Mouse (Mus musculus): ENCODE data around the gene Abhd13. TPM values are rescaled to one million over a fixed set of nuclear protein-coding genes. Genes with fewer than 3 reads are reported as not detected.

Abhd13 gene
- polyA plus RNA-seq, 1 experiment from 2014 or later = 5.2 TPM

- Histone ChIP-seq H3K4me3 (ENCODE audit: low read depth, low read length) (no peak overlapping the region), H3K27me3 (ENCODE audit: insufficient read depth, low read length) (no peaks in the 10 kb centered on the region), H3K4me2 (ENCODE audit: low read depth, low read length) (no peak overlapping the region), H3K27ac (ENCODE audit: low read depth) (no peak overlapping the region), H3K36me3 (replicated peaks; ENCODE audit: insufficient read depth, low read length) (no peaks in the 10 kb centered on the region), H3K9me3 (ENCODE audit: low read length) (no peaks in the 10 kb centered on the region), H3K4me1 (ENCODE audit: insufficient read depth) (no peaks in the 10 kb centered on the region), H3K9ac (replicated peaks) (no peak overlapping the region)
- 56% methylated on average over 10 of the region's 10 CpGs for WGBS (ENCODE audit: insufficient replicate concordance)
- TF ChIP-seq CTCF (IDR thresholded peaks at IDR 0.05; ENCODE audit: low read depth) (no peak), EP300 (IDR thresholded peaks at IDR 0.05; ENCODE audit: low read depth) (no peak)
- ATAC-seq (no peak), DNase-seq (no peak)
Measured at GRCm38 (mm10) chr8:9949134-9949890, 28.2 kb upstream of the Abhd13 start.

GRCm38 (mm10) chr8:9958338-9958737 lies 19.2 kb upstream of the Abhd13 start:
- no peak overlapping the region for H3K4me3 ChIP-seq (ENCODE audit: low read depth, low read length)
- DNase-seq = no peak
- H3K9me3 ChIP-seq (ENCODE audit: low read length) = no peaks in the 10 kb centered on the region
- H3K36me3 ChIP-seq (replicated peaks; ENCODE audit: insufficient read depth, low read length) = no peaks in the 10 kb centered on the region
- no peak for TF ChIP-seq EP300 (IDR thresholded peaks at IDR 0.05; ENCODE audit: low read depth)
- TF ChIP-seq CTCF (IDR thresholded peaks at IDR 0.05; ENCODE audit: low read depth) = no peak
- no peak overlapping the region for H3K27ac ChIP-seq (ENCODE audit: low read depth)
- H3K4me1 ChIP-seq (ENCODE audit: insufficient read depth) = no peaks in the 10 kb centered on the region
- WGBS (ENCODE audit: insufficient replicate concordance) = 55% methylated on average over 4 of the region's 4 CpGs
- no peaks in the 10 kb centered on the region for H3K27me3 ChIP-seq (ENCODE audit: insufficient read depth, low read length)
- H3K9ac ChIP-seq (replicated peaks) = no peak overlapping the region
- H3K4me2 ChIP-seq (ENCODE audit: low read depth, low read length) = no peak overlapping the region
- no peak for ATAC-seq

- no peak overlapping the region for H3K27ac ChIP-seq (ENCODE audit: low read depth)
- no peaks in the 10 kb centered on the region for H3K9me3 ChIP-seq (ENCODE audit: low read length)
- H3K27me3 ChIP-seq (ENCODE audit: insufficient read depth, low read length) = no peaks in the 10 kb centered on the region
- no peak for ATAC-seq
- no peak overlapping the region for H3K4me3 ChIP-seq (ENCODE audit: low read depth, low read length)
- H3K4me1 ChIP-seq (ENCODE audit: insufficient read depth) = no peaks in the 10 kb centered on the region
- DNase-seq = no peak
- H3K4me2 ChIP-seq (ENCODE audit: low read depth, low read length) = no peak overlapping the region
- 79% methylated on average over 2 of the region's 2 CpGs for WGBS (ENCODE audit: insufficient replicate concordance)
- TF ChIP-seq EP300 (IDR thresholded peaks at IDR 0.05; ENCODE audit: low read depth) (no peak), CTCF (IDR thresholded peaks at IDR 0.05; ENCODE audit: low read depth) (no peak)
- no peaks in the 10 kb centered on the region for H3K36me3 ChIP-seq (replicated peaks; ENCODE audit: insufficient read depth, low read length)
- H3K9ac ChIP-seq (replicated peaks) = no peak overlapping the region
Measured at GRCm38 (mm10) chr8:9959919-9960318, 17.6 kb upstream of the Abhd13 start.

GRCm38 (mm10) chr8:9971866-9972265 lies 5.6 kb upstream of the Abhd13 start:
- H3K36me3 ChIP-seq (replicated peaks; ENCODE audit: insufficient read depth, low read length) = peaks cover 16% of the 10 kb centered on the region
- no peaks in the 10 kb centered on the region for H3K9me3 ChIP-seq (ENCODE audit: low read length)
- TF ChIP-seq EP300 (IDR thresholded peaks at IDR 0.05; ENCODE audit: low read depth) (no peak), CTCF (IDR thresholded peaks at IDR 0.05; ENCODE audit: low read depth) (no peak)
- H3K27me3 ChIP-seq (ENCODE audit: insufficient read depth, low read length) = no peaks in the 10 kb centered on the region
- H3K27ac ChIP-seq (ENCODE audit: low read depth) = no peak overlapping the region
- no peak overlapping the region for H3K4me3 ChIP-seq (ENCODE audit: low read depth, low read length)
- H3K4me2 ChIP-seq (ENCODE audit: low read depth, low read length) = no peak overlapping the region
- DNase-seq (no peak), ATAC-seq (no peak)
- no peak overlapping the region for H3K9ac ChIP-seq (replicated peaks)
- no peaks in the 10 kb centered on the region for H3K4me1 ChIP-seq (ENCODE audit: insufficient read depth)
- 84% methylated on average over 9 of the region's 9 CpGs for WGBS (ENCODE audit: insufficient replicate concordance)

GRCm38 (mm10) chr8:9975276-9975675 lies 2.2 kb upstream of the Abhd13 start:
- DNase-seq (no peak), ATAC-seq (no peak)
- WGBS (ENCODE audit: insufficient replicate concordance) = 28% methylated on average over 5 of the region's 5 CpGs
- H3K27ac ChIP-seq (ENCODE audit: low read depth) = peak overlapping the region; percentile 59; the same call in 1 of the 2 replicates
- H3K9ac ChIP-seq (replicated peaks) = peak overlapping the region; percentile 70
- H3K4me3 ChIP-seq (ENCODE audit: low read depth, low read length) = peak overlapping the region; percentile 71
- H3K9me3 ChIP-seq (ENCODE audit: low read length) = no peaks in the 10 kb centered on the region
- no peaks in the 10 kb centered on the region for H3K27me3 ChIP-seq (ENCODE audit: insufficient read depth, low read length)
- TF ChIP-seq EP300 (IDR thresholded peaks at IDR 0.05; ENCODE audit: low read depth) (peak; percentile 27; the same call in 1 of the 2 replicates), CTCF (IDR thresholded peaks at IDR 0.05; ENCODE audit: low read depth) (no peak)
- peak overlapping the region; percentile 91 for H3K4me2 ChIP-seq (ENCODE audit: low read depth, low read length)
- peaks cover 17% of the 10 kb centered on the region for H3K4me1 ChIP-seq (ENCODE audit: insufficient read depth)
- H3K36me3 ChIP-seq (replicated peaks; ENCODE audit: insufficient read depth, low read length) = peaks cover 16% of the 10 kb centered on the region

- DNase-seq (peak; percentile 99), ATAC-seq (peak; percentile 91)
- Histone ChIP-seq H3K27ac (ENCODE audit: low read depth) (peak overlapping the region; percentile 59), H3K9me3 (ENCODE audit: low read length) (no peaks in the 10 kb centered on the region), H3K27me3 (ENCODE audit: insufficient read depth, low read length) (no peaks in the 10 kb centered on the region), H3K4me2 (ENCODE audit: low read depth, low read length) (peak overlapping the region; percentile 91), H3K9ac (replicated peaks) (peak overlapping the region; percentile 70), H3K4me1 (ENCODE audit: insufficient read depth) (peaks cover 17% of the 10 kb centered on the region), H3K4me3 (ENCODE audit: low read depth, low read length) (peak overlapping the region; percentile 71), H3K36me3 (replicated peaks; ENCODE audit: insufficient read depth, low read length) (peaks cover 16% of the 10 kb centered on the region)
- under 1% methylated on average over 46 of the region's 47 CpGs for WGBS (ENCODE audit: insufficient replicate concordance)
- TF ChIP-seq EP300 (IDR thresholded peaks at IDR 0.05; ENCODE audit: low read depth) (no peak), CTCF (IDR thresholded peaks at IDR 0.05; ENCODE audit: low read depth) (peak; percentile 84)
Measured at GRCm38 (mm10) chr8:9975898-9976611, 1.5 kb upstream of the Abhd13 start.

Measured in liver, postnatal 0 days (tissue).